ENCODE assay signal across 29 mouse cellular contexts in genomic region chr15:12788536-12788935, GRCm38 (mm10). TPM values are rescaled to one million over a fixed set of nuclear protein-coding genes. Genes with fewer than 3 reads are reported as not detected.
DNase-seq lines count a peak whose midpoint lies in the region; ATAC-seq and TF ChIP-seq lines count a peak whose summit lies in the region.
"Had no signal": no experiment of that assay in that cellular context is flagged by ENCODE, and none has a peak within 500 bp of the region (broad histone marks: within the 10 kb centered on the region; RNA-seq: fewer than 3 reads in every experiment).

No protein-coding gene starts in this region.

- peak; percentile 37 for TF ChIP-seq CTCF in layer of hippocampus, adult 2 months (conservative IDR thresholded peaks at IDR 0.05)
- peak; percentile 20; the same call in 1 of the 2 replicates for TF ChIP-seq CTCF in midbrain, postnatal 0 days (IDR thresholded peaks at IDR 0.05)
- TF ChIP-seq CTCF in stomach, postnatal 0 days (IDR thresholded peaks at IDR 0.05; ENCODE audit: low read depth), result peak; percentile 44

- no peak for TF ChIP-seq EP300 in stomach, postnatal 0 days (optimal IDR thresholded peaks at IDR 0.05)

- ATAC-seq in midbrain, postnatal 0 days (ENCODE audit: low FRiP score), result no peak
- no peak for ATAC-seq in midbrain, embryonic 14.5 days (ENCODE audit: low FRiP score, low TSS enrichment)
- ATAC-seq in stomach, postnatal 0 days (ENCODE audit: low FRiP score, low TSS enrichment), result no peak
- ATAC-seq: activated CD4-positive, CD25-positive, alpha-beta regulatory T cell, adult 4 months; inflammation-experienced regulatory T-cells, adult 6 months; liver, embryonic 12.5 days; liver, postnatal 0 days had no signal

- H3K36me3 ChIP-seq in midbrain, postnatal 0 days (ENCODE audit: insufficient read depth, low read length), result no peaks in the 10 kb centered on the region
- no peaks in the 10 kb centered on the region for H3K36me3 ChIP-seq in midbrain, embryonic 14.5 days (ENCODE audit: control insufficient read depth, insufficient read depth, low read length)
- H3K36me3 ChIP-seq in stomach, postnatal 0 days (ENCODE audit: control insufficient read depth, insufficient read depth, low read length), result no peaks in the 10 kb centered on the region
- H3K36me3 ChIP-seq: hindbrain, embryonic 15.5 days; limb, embryonic 13.5 days; liver, embryonic 12.5 days; stomach, embryonic 15.5 days had no signal

- no peaks in the 10 kb centered on the region for H3K27me3 ChIP-seq in midbrain, postnatal 0 days (ENCODE audit: insufficient read depth, low read length)
- H3K27me3 ChIP-seq in midbrain, embryonic 14.5 days (ENCODE audit: control insufficient read depth, insufficient read depth, low read length), result no peaks in the 10 kb centered on the region
- H3K27me3 ChIP-seq in stomach, postnatal 0 days (ENCODE audit: control insufficient read depth, insufficient read depth, low read length), result no peaks in the 10 kb centered on the region
- H3K27me3 ChIP-seq: hindbrain, embryonic 15.5 days; limb, embryonic 13.5 days; liver, embryonic 12.5 days; stomach, embryonic 15.5 days had no signal

- H3K27ac ChIP-seq in layer of hippocampus, adult 2 months, result no peak overlapping the region
- H3K27ac ChIP-seq in midbrain, postnatal 0 days (ENCODE audit: low read depth, low read length), result no peak overlapping the region
- H3K27ac ChIP-seq in midbrain, embryonic 14.5 days (replicated peaks; ENCODE audit: low read depth, low read length), result no peak overlapping the region
- H3K27ac ChIP-seq in stomach, postnatal 0 days (replicated peaks), result no peak overlapping the region
- H3K27ac ChIP-seq: hindbrain, embryonic 15.5 days; limb, embryonic 13.5 days; liver, embryonic 12.5 days; macrophage had no signal

- H3K4me2 ChIP-seq in midbrain, postnatal 0 days (ENCODE audit: low read depth, low read length, poor library complexity, severe bottlenecking), result no peak overlapping the region
- no peak overlapping the region for H3K4me2 ChIP-seq in midbrain, embryonic 14.5 days (ENCODE audit: low read length)
- H3K4me2 ChIP-seq in stomach, postnatal 0 days (replicated peaks; ENCODE audit: low read depth), result no peak overlapping the region
- H3K4me2 ChIP-seq: heart, embryonic 11.5 days; limb, embryonic 13.5 days had no signal

- H3K9me3 ChIP-seq in midbrain, postnatal 0 days (ENCODE audit: low read length), result no peaks in the 10 kb centered on the region
- no peaks in the 10 kb centered on the region for H3K9me3 ChIP-seq in midbrain, embryonic 14.5 days (ENCODE audit: control insufficient read depth, low read length)
- no peaks in the 10 kb centered on the region for H3K9me3 ChIP-seq in stomach, postnatal 0 days (ENCODE audit: control insufficient read depth, low read length)
- H3K9me3 ChIP-seq: hindbrain, embryonic 15.5 days; limb, embryonic 13.5 days; liver, embryonic 12.5 days; stomach, embryonic 15.5 days had no signal

- 73% methylated on average over 5 of the region's 5 CpGs for WGBS in midbrain, postnatal 0 days
- WGBS in midbrain, embryonic 14.5 days, result 80% methylated on average over 5 of the region's 5 CpGs
- 81% methylated on average over 5 of the region's 5 CpGs for WGBS in stomach, postnatal 0 days

- H3K4me1 ChIP-seq in midbrain, postnatal 0 days (ENCODE audit: insufficient read depth, low read length), result 0 out of 2 replicates have a peak, but pooled peaks cover 2% of the 10 kb centered on the region
- no peaks in the 10 kb centered on the region for H3K4me1 ChIP-seq in midbrain, embryonic 14.5 days (ENCODE audit: control insufficient read depth, insufficient read depth, low read length)
- H3K4me1 ChIP-seq in stomach, postnatal 0 days (replicated peaks; ENCODE audit: control insufficient read depth, insufficient read depth), result no peaks in the 10 kb centered on the region
- H3K4me1 ChIP-seq: liver, embryonic 12.5 days had no signal

- no peak overlapping the region for H3K4me3 ChIP-seq in layer of hippocampus, adult 2 months
- no peak overlapping the region for H3K4me3 ChIP-seq in midbrain, postnatal 0 days (ENCODE audit: low read depth, low read length)
- no peak overlapping the region for H3K4me3 ChIP-seq in midbrain, embryonic 14.5 days (replicated peaks; ENCODE audit: low read depth, low read length)
- no peak overlapping the region for H3K4me3 ChIP-seq in stomach, postnatal 0 days (ENCODE audit: low read depth, low read length)
- H3K4me3 ChIP-seq: hindbrain, embryonic 15.5 days; limb, embryonic 13.5 days; liver, embryonic 12.5 days; stomach, embryonic 15.5 days had no signal

- DNase-seq in layer of hippocampus, adult 2 months (ENCODE audit: low spot score in 2 of 2), result no peak
- no peak for DNase-seq in layer of hippocampus, postnatal 14 days (ENCODE audit: low spot score in 2 of 2)
- DNase-seq in midbrain, postnatal 0 days (ENCODE audit: low spot score), result no peak
- no peak for DNase-seq in midbrain, embryonic 14.5 days
- peak; percentile 25 for DNase-seq in ES-CJ7 (ENCODE audit: low read depth, low spot score)
- no peak for DNase-seq in stomach, postnatal 0 days (ENCODE audit: low spot score)
- no peak for DNase-seq in retina, postnatal 1 day
- DNase-seq in MN1 (ENCODE audit: low spot score), result no peak
- DNase-seq: adrenal gland, adult 8-10 months; cerebellum, adult 9-10 months; cerebellum, postnatal 36 days; gastrocnemius, postnatal 25 days; heart, adult 11 months; heart, postnatal 4 days; kidney, adult 2 months; kidney, postnatal 10 days; layer of hippocampus, adult 9-11 months; liver, postnatal 0 days; lung, postnatal 10 days; right cerebral cortex, postnatal 14 days; thymus, postnatal 14 days had no signal

- no peak overlapping the region for H3K9ac ChIP-seq in midbrain, postnatal 0 days (replicated peaks; ENCODE audit: low read length, poor library complexity, severe bottlenecking)
- no peak overlapping the region for H3K9ac ChIP-seq in midbrain, embryonic 14.5 days (replicated peaks; ENCODE audit: low read length)
- H3K9ac ChIP-seq in stomach, postnatal 0 days (ENCODE audit: low read length), result no peak overlapping the region
- H3K9ac ChIP-seq: hindbrain, embryonic 15.5 days; limb, embryonic 13.5 days; liver, embryonic 12.5 days; liver, postnatal 0 days; stomach, embryonic 15.5 days had no signal

RNA-seq across cellular contexts. Expression of gene 6030458C11Rik, which starts 35.9 kb away (rescaled TPM):
- 10 to 100 TPM; 30.3 to 31.1 TPM for total RNA-seq in layer of hippocampus, adult 2 months (2021)
- total RNA-seq in layer of hippocampus, postnatal 14 days (2021), result 10 to 100 TPM; 24.3 to 25.8 TPM
- 21.3 and 21.9 TPM in 2 replicates for total RNA-seq in midbrain, postnatal 0 days (2014; rRNA removed)
- 21.8 and 22.1 TPM in 2 replicates for polyA plus RNA-seq in midbrain, postnatal 0 days (2015; fragmentation: Nextera tagmentation; extraction: Ambion mirVana)
- 24.1 and 25.7 TPM in 2 replicates for polyA plus RNA-seq in midbrain, embryonic 14.5 days (2014; fragmentation: Nextera tagmentation; extraction: Ambion mirVana)
- 16.1 and 16.5 TPM in 2 replicates for polyA plus RNA-seq in stomach, postnatal 0 days (2015; fragmentation: Nextera tagmentation; extraction: Ambion mirVana)

RNA-seq across cellular contexts. Expression of gene Drosha, which starts 36.1 kb away (rescaled TPM):
- 10 to 100 TPM; 88.5 to 89.2 TPM for total RNA-seq in layer of hippocampus, adult 2 months (2021)
- total RNA-seq in layer of hippocampus, postnatal 14 days (2021), result 10 to 100 TPM; 82.3 to 87.7 TPM
- 41.5 and 45.4 TPM in 2 replicates for total RNA-seq in midbrain, postnatal 0 days (2014; rRNA removed)
- 41.2 and 44.8 TPM in 2 replicates for polyA plus RNA-seq in midbrain, postnatal 0 days (2015; fragmentation: Nextera tagmentation; extraction: Ambion mirVana)
- polyA plus RNA-seq in midbrain, embryonic 14.5 days (2014; fragmentation: Nextera tagmentation; extraction: Ambion mirVana), result 45.7 and 63.2 TPM in 2 replicates
- 8.7 and 10.3 TPM in 2 replicates for polyA plus RNA-seq in stomach, postnatal 0 days (2015; fragmentation: Nextera tagmentation; extraction: Ambion mirVana)

RNA-seq across cellular contexts. Expression of gene Pdzd2, which starts 48.8 kb away (rescaled TPM):
- total RNA-seq in layer of hippocampus, adult 2 months (2021), result 10 to 100 TPM; 63.9 to 67.7 TPM
- total RNA-seq in layer of hippocampus, postnatal 14 days (2021), result 10 to 100 TPM; 44.2 to 47.2 TPM
- total RNA-seq in midbrain, postnatal 0 days (2014; rRNA removed), result 29.8 and 34.5 TPM in 2 replicates
- polyA plus RNA-seq in midbrain, postnatal 0 days (2015; fragmentation: Nextera tagmentation; extraction: Ambion mirVana), result 12.4 and 15.8 TPM in 2 replicates
- 9.8 and 11.2 TPM in 2 replicates for polyA plus RNA-seq in midbrain, embryonic 14.5 days (2014; fragmentation: Nextera tagmentation; extraction: Ambion mirVana)
- 19.1 and 19.9 TPM in 2 replicates for polyA plus RNA-seq in stomach, postnatal 0 days (2015; fragmentation: Nextera tagmentation; extraction: Ambion mirVana)
- polyA plus RNA-seq: macrophage had no signal
